Mouse (Mus musculus) 3134 (cell line): ENCODE data around the gene Rbm14.

Experiments
- DNase-seq: peaks from one replicate; pipeline ENCODE4 v3.0.0-alpha.2; 2011; ENCODE audit warnings: low spot score; ENCODE audit not compliant: insufficient read length; ENCODE audit errors: extremely low read depth

Rbm14 gene

DNA sequence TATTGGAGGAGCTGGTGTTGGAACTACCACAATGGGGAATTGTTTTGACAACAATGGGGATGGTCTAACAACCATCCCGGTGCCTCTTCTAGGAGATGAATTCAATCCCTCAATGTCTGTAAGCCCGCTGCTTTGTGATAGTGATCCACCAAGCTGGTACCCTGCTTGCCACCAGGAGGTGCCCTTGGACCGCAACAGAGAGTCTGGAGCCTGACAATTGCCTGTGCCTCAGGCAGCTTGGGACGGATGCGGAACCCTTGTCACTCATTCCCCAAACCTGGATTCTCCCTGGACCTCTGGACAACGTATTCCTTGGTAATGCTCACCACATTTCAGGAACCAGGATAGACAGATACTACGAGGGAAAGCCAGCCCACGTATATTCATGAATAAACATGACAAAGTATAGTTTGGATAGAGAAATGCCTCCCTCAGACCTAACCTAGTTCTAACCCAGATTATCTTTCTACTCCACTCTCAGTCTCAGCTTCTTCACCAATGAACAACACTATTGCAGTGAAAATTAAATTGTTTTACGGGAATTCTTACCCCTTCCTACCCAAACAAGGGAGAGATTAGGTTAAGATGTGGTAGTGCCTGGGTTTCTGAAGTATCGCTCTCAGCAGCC is 55.8 kb downstream of the Rbm14 start:
- peak; percentile 59 for DNase-seq
